11 mouse cellular contexts compared by ENCODE assay signal in the genomic region with DNA sequence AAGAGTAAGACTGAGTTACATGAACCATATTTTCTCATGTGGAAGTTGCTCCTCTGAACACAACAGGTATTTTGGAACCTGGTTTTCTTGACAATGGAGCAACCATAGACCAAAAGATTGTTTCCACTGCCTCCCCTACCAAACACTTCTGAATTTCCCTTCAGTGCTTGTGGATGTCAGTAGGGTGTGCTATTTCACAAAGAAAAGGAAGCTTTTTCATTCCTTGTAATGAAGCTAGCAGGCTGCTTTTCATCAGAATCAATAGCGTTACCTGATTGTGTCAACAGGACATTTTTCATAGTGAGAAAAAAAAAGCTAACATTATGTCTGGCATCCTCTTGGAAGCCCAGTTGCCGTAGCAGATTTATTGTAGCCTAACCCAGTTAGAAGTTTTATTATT.
DNase-seq lines count a peak whose midpoint lies in the region; ATAC-seq and TF ChIP-seq lines count a peak whose summit lies in the region.
"Had no signal": no experiment of that assay in that cellular context is flagged by ENCODE, and none has a peak within 500 bp of the region (broad histone marks: within the 10 kb centered on the region; RNA-seq: fewer than 3 reads in every experiment).

No protein-coding gene starts in this region.

- peak; percentile 11 to 18 for DNase-seq in cerebellum, adult 18-20 months
- no peak for DNase-seq in cerebellum, postnatal 4 days (ENCODE audit: low spot score in 2 of 2)
- no peak for DNase-seq in heart, adult 2 months
- no peak for DNase-seq in heart, adult 9 months (ENCODE audit: low spot score in 2 of 2)
- no peak for DNase-seq in lung, postnatal 0 days (ENCODE audit: low spot score)
- DNase-seq in lung, postnatal 10 days: no peak
- DNase-seq in retina, postnatal 1 day: peak; percentile 21
- DNase-seq in spleen, adult 18-20 months: no peak
- DNase-seq: kidney, postnatal 4 days; liver, embryonic 13.5 days had no signal

- no peaks in the 10 kb centered on the region for H3K4me1 ChIP-seq in heart, adult 2 months (ENCODE audit: control insufficient read depth, insufficient read depth, low read length)
- no peaks in the 10 kb centered on the region for H3K4me1 ChIP-seq in lung, postnatal 0 days (ENCODE audit: insufficient read depth, low read depth, low read length)
- H3K4me1 ChIP-seq: heart, embryonic 10.5 days; liver, embryonic 13.5 days had no signal

- H3K4me3 ChIP-seq in heart, adult 2 months: no peak overlapping the region
- H3K4me3 ChIP-seq in lung, postnatal 0 days (ENCODE audit: low read depth, low read length): no peak overlapping the region
- H3K4me3 ChIP-seq: heart, embryonic 10.5 days; liver, embryonic 13.5 days had no signal

- no peak overlapping the region for H3K4me2 ChIP-seq in lung, postnatal 0 days (replicated peaks; ENCODE audit: low read depth, low read length)
- H3K4me2 ChIP-seq: liver, embryonic 13.5 days had no signal

- no peak overlapping the region for H3K27ac ChIP-seq in heart, adult 2 months
- H3K27ac ChIP-seq in lung, postnatal 0 days (ENCODE audit: low read length): no peak overlapping the region
- H3K27ac ChIP-seq: heart, embryonic 10.5 days; liver, embryonic 13.5 days had no signal

- H3K27me3 ChIP-seq in heart, adult 2 months (ENCODE audit: control insufficient read depth, insufficient read depth, low read length): no peaks in the 10 kb centered on the region
- no peaks in the 10 kb centered on the region for H3K27me3 ChIP-seq in lung, postnatal 0 days (replicated peaks; ENCODE audit: insufficient read depth, low read length)
- H3K27me3 ChIP-seq: liver, embryonic 13.5 days had no signal

- no peak for ATAC-seq in lung, postnatal 0 days

- 51% methylated on average over 2 of the region's 2 CpGs for WGBS in heart, adult 2 months
- 40% methylated on average over 2 of the region's 2 CpGs for WGBS in lung, postnatal 0 days

- TF ChIP-seq EP300 in heart, adult 2 months (IDR thresholded peaks at IDR 0.05; ENCODE audit: insufficient read depth, low read depth, low read length): no peak
- TF ChIP-seq EP300 in lung, postnatal 0 days (IDR thresholded peaks at IDR 0.05): no peak

- H3K9me3 ChIP-seq in lung, postnatal 0 days (ENCODE audit: low read length): no peaks in the 10 kb centered on the region
- H3K9me3 ChIP-seq: heart, embryonic 10.5 days; liver, embryonic 13.5 days had no signal

- no peak overlapping the region for H3K9ac ChIP-seq in heart, adult 2 months (ENCODE audit: low read depth, low read length)
- H3K9ac ChIP-seq in lung, postnatal 0 days (replicated peaks; ENCODE audit: low read depth): no peak overlapping the region
- H3K9ac ChIP-seq: liver, embryonic 13.5 days had no signal

- no peaks in the 10 kb centered on the region for H3K79me2 ChIP-seq in heart, adult 2 months (replicated peaks; ENCODE audit: control insufficient read depth, insufficient read depth, low read length)

- no peak for TF ChIP-seq POLR2A in heart, adult 2 months (IDR thresholded peaks at IDR 0.05; ENCODE audit: insufficient read depth, low read depth, low read length)

- TF ChIP-seq CTCF in heart, adult 2 months (IDR thresholded peaks at IDR 0.05): peak; percentile 65
- peak; percentile 42; the same call in 1 of the 2 replicates for TF ChIP-seq CTCF in lung, postnatal 0 days (IDR thresholded peaks at IDR 0.05)

- intact Hi-C loops in heart, adult 2 months (cut with DNase I): loop anchor here (2.0 to 10.0 kb wide), 3 partner anchors 230 to 946 kb away; no protein-coding TSS in a partner anchor

- no peaks in the 10 kb centered on the region for H3K36me3 ChIP-seq in heart, adult 2 months (ENCODE audit: control insufficient read depth, insufficient read depth, low read length)
- H3K36me3 ChIP-seq in lung, postnatal 0 days (ENCODE audit: insufficient read depth, low read length): no peaks in the 10 kb centered on the region
- H3K36me3 ChIP-seq: heart, embryonic 10.5 days; liver, embryonic 13.5 days had no signal

Comparison
In these comparisons a context has a peak if more than half of its experiments do, and no peak if none do; other contexts are left out.
1. DNase-seq: peak in cerebellum, adult 18-20 months (2 of 2) and retina, postnatal 1 day (single experiment); none in cerebellum, postnatal 4 days (0 of 2), heart, adult 2 months (0 of 2), heart, adult 9 months (0 of 2), lung, postnatal 0 days (single experiment), lung, postnatal 10 days (single experiment) and spleen, adult 18-20 months (0 of 2).